Mouse (Mus musculus) 3134 (cell line): ENCODE data around the gene Zbtb24.
A peak's percentile ranks its signal among the peaks of the same experiment; 100 is the strongest.

ENCODE experiments used
- DNase-seq: peaks from one replicate; pipeline ENCODE4 v3.0.0-alpha.2; 2011; ENCODE audit warnings: low spot score; ENCODE audit not compliant: insufficient read length; ENCODE audit errors: extremely low read depth

Zbtb24 gene

DNA sequence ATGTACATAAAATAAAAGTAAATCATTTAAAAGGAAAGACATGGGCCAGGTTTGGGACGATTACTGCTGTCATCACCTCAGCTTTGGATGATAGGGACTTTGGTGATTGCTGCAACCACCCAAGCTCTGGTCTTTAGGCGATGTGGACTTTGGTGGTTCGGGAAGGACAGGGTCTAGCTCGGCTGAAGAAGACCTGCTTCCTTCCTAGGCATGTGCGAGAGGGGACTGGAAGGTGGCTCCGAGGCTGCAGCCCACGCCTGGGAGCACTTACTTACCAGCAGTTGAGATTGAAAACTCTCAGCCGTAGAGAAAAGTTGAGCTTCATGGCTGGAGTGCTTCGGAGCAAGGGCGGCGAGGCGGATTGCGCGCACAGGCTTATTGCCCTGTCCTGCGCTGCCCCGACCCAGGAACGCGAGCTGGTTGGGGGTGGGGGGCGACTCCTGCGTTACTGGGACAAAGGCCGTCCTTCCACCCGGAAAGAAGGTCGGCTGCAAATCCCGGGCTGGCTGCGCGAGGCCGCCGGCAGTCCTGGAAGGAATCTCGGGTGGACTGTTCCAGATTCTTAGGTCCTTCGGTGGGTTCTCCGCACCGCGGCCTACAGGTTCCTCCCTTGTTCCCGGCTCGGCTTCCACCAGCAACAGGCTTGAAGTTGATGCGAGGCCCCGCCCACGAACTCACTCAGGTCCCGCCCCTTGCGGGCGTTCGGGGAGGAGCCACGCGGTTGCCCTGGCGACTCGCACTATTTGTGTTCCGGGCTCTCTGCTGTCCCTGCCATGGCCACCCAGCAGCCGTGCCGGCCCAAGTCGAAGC, 39.7 kb downstream of the Zbtb24 start, which contains the start of the genes Smpd2 and Ppil6:
TSS of gene Smpd2 (minus strand) at position 662 of the 810 bp plus-strand sequence.
TSS of gene Ppil6 (plus strand) at position 732 of the 810 bp plus-strand sequence.
- peak; percentile 89 for DNase-seq

DNA sequence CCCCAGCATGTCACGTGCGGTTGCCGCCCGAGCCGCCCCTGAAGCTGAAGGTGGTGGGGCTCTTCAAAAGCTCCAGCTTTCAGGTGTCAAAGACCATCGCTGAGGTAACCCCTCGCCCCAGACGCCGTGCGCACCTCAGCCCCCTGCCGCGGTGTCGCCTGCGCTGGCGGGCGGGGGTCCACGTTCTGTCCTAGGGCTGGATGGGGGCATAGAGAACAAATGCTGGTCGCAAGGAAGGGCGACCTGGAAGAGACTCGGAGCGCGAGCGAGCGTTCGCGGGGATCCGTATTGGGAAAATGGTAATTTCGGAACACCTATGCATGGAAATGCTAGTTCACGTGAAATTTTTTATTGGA, 40.3 kb downstream of the Zbtb24 start:
- no peak for DNase-seq

DNA sequence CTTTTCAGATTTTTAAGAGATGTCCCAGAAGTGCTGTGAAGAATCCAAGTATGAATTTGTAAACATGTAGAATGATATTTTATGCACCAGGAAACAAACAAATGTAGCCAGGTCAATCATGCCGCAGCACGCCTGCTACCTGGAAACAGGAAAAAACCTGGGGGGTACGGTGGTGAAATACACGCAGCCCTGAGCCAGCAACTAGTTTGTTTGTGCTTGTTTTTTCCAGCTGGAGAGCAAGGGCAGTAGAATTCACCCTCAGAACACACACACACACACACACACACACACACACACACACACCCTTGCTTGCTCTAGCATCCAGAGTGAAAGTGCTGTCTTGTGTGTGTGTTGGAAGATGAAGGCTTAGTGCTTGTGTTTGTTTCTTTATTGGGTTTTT, 40.9 kb downstream of the Zbtb24 start:
- DNase-seq: no peak

DNA sequence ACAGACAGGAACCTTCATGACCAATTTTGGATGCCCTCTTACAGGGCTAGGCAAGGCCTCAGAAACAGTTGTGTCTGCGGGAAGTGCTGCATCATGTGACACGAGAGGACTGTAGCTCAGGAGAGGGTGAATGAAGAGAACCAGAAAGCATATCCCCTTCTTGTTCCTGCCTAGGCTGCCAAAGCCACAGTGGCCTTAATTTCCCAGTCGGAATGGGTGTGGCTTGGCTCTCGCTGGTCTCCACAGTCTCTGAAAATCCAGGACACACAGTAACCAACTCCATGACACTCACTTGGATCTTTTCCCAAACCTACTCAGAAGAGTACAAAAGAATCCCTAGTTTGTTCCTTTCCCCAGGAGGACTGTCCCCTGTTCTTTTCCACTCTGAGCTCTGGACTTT, 50.8 kb downstream of the Zbtb24 start:
- DNase-seq: peak; percentile 47

DNA sequence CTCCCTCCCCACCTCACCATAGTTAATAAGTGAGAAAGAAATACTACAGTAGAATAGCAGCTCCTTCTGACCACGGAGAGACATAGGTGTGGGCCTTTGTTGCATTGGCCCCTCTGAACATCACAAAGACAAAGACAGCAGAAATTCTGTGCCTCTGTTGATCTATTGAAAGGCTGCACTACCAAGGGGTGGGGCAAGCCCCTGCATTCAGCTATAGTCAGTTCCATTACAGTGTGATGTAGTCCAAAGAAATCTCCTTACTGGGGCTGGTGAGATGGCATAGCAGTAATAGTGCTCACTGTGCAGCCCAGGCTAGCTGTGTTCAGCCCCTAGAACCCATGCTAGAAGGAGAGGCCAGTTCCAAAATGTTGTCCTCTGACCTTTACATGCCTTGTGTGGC, 54.8 kb downstream of the Zbtb24 start:
- DNase-seq: no peak

DNA sequence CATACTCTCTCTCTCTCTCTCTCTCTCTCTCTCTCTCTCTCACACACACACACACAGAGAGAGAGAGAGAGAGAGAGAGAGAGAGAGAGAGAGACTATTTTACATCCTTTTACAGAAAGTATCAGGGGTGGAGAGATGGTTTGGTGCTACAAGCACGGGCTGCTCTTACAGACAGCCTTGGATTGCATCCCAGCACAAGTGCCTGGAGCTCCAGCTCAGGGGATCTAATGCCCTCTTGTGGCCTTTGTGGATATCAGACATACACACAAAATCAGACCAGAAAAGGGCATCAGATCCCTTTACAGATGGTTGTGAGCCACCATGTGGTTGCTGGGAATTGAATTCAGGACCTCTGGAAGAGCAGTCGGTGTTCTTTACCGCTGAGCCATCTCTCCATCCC, 55.3 kb downstream of the Zbtb24 start:
- peak; percentile 50 for DNase-seq

DNA sequence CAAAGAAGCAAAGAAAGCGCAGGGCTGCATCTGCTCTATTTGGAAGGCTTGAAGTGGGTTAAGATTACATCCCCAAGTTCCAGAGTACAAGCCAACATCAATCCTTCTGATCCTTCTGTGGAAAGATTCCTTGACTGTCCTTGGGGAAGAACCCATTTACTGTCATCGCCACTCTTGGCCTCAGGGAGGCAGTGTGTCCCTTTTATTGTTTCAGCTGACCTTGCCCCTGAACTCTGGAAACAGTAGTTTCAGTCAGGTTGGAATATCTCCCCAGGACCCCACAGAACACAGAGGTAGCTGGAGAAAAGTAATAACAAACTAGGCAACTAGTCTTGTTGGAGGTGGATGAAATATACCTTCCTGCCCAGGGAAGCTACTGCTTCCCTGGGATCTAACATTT, 59.0 kb downstream of the Zbtb24 start:
- no peak for DNase-seq

DNA sequence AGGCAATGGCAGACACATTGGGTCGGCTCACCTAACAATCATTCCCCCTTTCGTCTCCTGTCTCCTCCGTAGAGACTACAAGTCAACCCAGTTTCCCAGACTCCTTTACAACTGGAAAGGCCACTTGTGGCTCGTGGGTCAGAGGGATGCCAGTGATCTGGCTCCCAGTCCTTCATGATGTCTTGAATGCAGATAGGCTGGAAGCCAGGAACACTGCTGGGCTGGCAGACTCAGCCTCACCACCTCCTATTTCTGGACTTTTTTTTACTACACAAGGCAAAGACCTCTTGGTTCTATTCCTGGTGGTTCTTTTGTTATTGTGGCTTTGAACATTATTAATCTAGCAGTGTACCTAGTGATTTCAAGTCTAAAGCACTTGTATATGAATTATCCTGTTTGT, 64.1 kb downstream of the Zbtb24 start:
- DNase-seq: no peak

DNA sequence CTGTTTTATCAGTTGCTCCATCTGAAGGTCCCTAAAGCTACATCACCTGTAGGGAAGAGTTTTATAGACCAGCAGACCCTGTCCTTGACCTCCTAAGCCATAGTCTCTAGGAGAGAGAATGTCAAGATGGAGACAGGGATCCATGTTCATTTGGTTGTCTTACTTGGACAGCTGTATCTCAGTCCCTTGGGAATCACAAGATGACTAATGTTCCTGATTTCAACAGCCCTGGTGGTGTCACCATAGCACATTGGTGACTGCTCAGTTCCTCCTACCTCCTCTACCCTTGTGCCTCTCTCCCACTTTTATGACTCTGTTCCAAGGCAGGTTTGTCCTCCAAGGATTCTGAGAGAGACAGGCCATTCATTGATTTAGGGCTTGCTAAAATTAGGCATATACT, 64.7 kb downstream of the Zbtb24 start:
- no peak for DNase-seq
